Mouse (Mus musculus) retina, embryonic 14.5 days (tissue): ENCODE data around the gene Uba1.
A peak's percentile ranks its signal among the peaks of the same experiment; 100 is the strongest.

Experiments
- DNase-seq: peaks from one replicate; pipeline ENCODE4 v3.0.0-alpha.2; 2015; ENCODE audit warnings: low spot score

The Uba1 gene

DNA sequence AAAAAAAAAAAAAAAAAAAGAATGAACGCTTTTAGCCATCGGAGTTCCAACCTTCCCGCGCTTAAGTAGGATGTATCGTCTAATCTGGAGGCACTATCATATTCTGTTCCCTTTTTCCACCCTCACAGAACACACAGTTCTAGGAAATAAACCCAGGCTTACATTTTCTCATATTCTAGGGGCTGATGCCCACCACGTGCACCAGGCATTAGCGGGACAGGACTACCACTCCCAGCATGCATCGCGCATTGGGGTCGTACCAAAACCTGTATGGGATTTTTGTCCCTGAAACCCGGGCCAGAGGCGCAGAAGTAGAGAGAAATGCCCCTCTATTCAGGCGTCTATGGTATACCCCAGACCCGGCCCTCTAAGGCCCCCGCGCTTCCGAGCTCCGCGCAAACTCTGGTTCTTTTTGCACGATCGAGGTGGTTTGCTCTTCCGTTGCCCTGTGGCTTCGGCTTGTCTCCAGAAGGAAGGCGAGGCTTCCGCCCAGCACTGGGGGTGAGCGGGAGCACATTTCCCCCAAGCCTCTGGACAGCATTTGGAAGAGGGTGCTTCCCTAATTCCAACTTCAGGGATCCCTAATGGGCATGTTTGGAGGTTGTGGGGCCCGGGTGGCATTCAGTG, at the start of gene Uba1:
Uba1 (plus strand) TSS at position 301 of the 627 bp plus-strand sequence.
- peak; percentile 88 for DNase-seq

DNA sequence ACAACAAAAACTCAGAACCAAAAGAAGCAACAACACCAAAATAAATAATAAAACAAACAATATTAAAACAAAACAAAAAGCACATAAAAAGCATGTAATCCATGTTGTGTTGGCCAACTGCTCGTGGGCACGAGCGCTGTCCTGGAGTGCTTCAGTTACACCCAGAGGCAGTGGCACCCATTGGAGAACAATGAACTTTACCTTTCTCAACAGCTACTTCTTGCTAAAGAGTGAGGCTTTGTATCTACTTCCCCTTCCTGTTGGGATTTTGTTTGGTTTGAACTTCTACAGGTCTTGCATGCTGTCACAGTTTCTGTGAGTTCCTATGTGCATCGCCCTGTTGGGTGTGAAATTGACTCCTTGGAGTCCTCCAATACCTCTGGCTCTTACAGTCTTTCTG, 49.6 kb upstream of the Uba1 start:
- DNase-seq: no peak

DNA sequence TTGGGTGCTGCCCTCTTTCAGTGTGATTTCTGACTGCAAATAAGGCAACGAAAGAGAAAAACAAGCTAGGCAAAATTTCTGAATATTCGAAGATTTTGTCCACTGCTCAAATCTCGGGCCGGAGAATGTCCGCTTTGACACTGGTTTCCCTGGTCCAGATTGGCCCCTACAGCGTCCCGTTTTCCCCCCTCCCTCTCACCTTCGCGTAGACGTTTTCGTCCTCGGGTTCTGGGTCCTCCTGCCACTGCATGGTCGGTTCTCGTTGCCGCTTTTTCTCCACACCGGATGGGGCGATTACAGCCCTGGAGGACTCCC, 41.3 kb upstream of the Uba1 start:
- DNase-seq: no peak

DNA sequence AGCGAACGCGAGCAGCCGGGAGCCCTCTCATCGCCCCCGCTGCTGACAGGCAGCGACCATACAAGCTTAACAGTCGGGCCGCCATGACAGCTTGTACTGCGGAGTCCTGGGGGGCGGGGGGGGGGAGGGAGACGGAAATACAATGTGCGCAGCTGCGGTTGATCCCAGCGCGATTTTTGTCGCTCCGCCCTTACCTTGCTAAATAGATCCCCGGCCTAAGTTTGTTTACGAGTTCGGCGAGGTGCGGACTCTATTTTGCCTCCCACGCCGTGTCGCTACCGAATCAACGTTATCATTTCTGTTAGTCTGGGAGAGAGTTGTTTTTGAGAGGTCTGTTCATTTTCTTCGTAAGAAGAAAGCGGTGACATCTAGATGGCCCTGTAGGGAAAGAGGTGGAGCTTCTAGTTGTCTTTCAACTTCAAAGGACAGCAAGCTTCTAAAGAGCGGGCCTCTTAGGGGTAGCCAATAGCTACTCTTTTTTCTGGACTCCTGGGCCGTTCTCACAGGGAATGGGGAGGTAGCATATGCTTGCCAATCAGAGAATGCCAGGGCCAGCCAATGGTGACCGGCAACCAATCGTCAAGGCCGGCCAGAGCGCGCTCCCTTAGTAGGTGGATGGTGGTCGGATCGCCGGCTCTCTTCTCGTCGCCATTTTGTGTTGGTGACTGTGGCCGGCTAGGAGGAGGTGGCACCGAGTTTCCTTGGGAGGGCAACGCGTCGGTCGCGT, 40.8 kb upstream of the Uba1 start, which contains the start of the genes Rbm10 and Ndufb11:
Rbm10 (plus strand) TSS at position 328 of the 727 bp plus-strand sequence.
Ndufb11 (minus strand) TSS at position 444 of the 727 bp plus-strand sequence.
- DNase-seq: peak; percentile 83

DNA sequence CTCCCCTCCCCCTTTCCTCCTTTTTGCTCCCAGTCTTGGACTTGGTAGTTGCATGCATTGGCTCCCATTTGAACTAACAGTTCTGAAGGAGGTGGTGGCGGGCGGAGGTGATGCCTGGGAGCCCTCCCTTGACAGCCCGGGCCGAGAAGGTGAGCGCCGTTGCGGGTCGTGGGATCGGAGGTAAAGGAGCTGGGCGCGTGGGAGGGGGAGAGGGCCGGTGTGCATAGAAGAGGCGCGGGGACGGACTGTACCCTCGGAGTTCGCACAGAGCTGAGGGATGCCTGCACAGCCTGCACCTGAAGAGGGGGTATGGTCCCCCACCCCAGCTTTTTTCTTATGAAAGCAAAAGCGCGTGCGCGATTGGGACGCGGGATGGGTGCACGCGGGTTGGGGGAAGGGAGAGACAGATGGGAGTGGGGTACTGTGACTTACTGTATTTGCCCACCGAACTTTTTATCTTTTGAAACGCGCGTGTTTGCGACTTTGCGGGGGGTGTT, 40.2 kb upstream of the Uba1 start:
- peak; percentile 44 for DNase-seq

DNA sequence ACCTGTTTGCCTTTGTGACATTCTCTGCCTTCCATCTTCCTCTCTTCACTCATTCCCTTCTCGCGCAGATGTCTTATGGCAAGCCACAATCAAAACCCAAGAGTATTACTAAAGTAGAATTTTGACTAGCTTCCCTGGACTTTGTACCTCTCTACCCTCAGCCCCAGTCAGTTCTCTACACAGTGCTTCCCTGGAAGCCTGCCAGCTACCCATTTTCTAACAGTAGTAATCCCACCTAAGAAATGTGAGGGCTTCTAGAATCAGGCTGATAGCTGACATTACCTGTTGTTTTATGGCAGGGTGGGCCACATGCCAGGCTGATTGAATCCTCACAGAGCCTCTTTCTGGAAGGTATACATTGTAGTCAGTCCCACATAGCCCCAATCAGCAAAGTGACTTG, 20.0 kb upstream of the Uba1 start:
- DNase-seq: no peak

DNA sequence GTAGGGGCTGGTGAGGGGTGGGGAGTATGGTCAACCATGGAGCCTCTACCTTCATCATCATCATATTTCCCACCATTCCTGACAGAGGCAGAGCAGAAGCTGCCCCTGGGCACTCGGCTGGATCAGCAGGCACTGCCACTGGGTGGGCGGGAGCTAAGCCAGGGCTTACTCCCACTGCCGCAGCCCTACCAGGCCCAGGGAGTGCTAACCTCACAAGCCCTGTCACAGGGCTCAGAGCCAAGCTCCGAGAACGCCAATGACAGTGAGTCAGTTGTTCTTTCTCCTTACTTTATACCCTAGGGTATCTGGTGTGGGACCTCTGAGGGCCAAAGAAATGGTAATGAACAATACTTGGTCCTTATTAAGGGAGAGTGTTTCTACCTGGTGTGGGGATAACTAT, 13.3 kb upstream of the Uba1 start:
- DNase-seq: no peak

DNA sequence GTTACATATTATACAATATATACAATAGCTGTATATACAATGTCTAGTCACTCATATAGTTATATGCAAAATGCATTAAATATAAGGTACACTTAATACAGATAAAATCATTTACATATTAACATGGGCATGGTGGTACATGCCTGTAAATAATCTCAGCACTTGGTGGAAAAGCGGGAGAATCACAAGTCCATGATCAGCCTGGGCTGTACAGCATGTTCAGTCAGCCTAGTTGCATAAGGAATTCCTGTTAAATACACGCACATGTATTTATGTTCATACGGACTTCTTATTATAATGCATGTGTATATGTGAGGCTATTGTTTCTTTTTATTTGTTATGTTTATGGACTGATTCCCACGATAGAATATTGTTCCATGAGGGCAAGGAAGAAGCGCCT, 533 bp upstream of the Uba1 start:
- no peak for DNase-seq

DNA sequence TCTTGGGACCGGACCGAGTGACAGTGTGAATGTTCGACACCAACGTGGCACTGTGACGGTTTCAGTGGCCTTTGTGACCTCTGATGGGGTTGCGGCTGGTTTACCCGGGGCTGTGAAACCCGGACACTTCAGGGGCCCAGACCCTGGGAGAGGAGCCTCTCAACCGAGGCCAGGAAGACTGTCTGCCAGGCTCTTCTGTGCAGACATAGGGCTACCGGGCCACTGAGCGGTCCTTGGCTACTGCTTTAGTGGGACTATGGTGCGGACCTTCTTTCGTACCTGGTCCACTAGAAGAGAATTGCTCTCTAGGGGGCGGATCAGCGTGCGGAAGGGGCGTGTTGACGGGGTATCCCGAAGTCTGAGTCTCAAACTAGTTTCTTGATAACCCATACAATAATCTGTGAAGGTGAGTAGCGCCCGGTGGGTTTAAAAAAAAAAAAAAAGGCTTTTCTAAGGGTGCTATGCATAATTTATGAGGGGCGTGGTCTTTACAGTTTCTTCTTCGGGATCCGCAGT, 823 bp downstream of the Uba1 start:
- peak; percentile 18 for DNase-seq

DNA sequence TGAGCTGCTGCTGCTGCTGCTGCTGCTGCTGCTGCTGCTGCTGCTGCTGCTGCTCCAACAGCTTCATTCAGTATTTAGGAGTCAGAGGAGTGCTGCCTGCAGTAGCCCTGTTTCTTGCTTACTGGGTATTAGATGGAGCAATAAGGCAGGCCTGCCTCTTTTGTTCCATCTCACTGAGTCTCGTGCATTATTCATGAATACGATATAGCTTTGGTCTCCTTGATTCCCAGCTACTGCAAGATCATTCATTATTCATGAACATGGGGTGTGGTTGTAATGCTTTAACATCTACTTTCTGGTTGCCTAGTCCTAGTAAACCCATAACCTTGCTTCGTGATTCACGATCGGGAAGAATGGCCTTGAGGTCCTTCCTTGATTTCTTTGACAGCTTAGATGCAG, 4.2 kb downstream of the Uba1 start:
- DNase-seq: no peak

DNA sequence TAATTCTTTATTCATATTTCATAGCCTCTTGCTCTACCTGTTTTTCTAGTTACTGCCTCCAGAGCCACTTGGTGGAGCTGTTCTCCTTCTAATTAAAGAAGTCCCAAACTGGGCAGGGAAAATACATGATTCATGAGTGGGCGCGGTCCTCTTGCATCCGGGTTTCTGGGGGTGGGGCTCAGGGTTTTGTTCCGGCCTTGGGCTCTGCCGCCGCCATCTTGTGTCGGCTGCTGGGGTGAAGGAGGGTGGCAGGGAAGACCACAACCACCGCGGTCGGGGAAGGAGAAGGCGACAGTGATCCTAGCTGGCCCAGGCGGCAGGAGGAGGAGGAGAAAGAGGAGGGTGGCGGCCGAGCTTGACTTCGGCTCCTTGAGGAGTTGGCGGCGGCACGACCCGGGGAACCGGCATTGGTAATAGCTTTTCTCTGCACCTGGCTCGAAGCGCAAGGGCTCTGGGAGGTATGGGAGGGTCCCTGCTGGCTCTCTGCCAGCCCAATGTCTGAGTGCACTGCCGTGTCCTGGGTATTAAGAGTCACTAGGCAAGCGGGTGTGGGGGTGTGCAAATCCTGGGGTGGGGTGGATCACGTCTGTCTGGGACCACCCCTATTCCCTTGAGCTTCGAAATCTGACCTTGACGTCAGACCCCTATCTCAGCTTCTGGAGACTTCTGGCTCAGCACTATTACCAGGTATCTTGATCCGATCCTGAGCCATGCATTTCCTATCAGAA, 4.8 kb downstream of the Uba1 start:
- DNase-seq: peak; percentile 89

DNA sequence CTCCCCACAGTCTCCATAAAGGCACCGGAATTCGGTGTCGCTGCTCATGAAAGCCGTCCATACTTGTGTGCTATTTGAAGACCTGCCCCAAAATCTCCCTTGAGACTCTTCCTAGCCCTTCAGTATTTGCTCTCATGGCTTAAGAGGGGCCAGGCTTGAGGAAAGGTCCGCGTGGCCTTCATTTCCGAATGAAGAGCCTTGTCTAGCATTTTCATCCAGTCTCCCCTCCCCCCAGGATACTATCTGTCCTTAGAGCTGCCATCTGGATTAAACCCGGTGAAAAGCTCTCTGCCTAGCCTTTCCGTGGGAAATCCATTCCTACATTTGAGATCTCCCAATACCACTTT, 5.3 kb downstream of the Uba1 start:
- peak; percentile 9 for DNase-seq

DNA sequence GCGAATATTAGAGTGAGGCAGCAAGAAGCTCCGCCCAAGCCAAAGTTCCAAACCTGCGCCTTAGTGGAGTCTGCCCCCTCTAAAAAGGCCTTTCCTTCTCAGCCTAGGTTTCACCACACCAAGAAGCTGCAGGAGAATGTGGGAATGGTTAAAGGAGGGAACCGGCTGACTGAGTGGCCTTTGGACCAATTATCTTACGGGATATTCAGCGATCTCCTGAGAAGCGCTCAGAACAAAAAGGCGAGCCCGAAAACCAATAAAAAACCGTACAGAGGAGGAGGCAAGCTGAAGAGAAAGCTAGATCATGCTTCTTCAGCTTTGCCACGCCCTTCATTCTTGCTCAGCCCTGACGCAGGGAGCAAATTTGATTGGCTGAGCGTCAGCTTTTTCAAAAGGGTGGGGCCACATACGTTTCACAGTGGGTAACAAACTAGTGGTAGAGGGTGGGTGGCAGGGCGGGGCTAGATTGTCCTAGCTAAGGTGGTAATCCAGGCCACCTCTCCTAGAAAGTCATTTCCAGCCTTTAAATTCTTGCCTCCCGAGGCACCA, 29.5 kb downstream of the Uba1 start, which contains the start of gene Cdk16:
Cdk16 (plus strand) TSS at position 436 of the 549 bp plus-strand sequence.
- peak; percentile 85 for DNase-seq

DNA sequence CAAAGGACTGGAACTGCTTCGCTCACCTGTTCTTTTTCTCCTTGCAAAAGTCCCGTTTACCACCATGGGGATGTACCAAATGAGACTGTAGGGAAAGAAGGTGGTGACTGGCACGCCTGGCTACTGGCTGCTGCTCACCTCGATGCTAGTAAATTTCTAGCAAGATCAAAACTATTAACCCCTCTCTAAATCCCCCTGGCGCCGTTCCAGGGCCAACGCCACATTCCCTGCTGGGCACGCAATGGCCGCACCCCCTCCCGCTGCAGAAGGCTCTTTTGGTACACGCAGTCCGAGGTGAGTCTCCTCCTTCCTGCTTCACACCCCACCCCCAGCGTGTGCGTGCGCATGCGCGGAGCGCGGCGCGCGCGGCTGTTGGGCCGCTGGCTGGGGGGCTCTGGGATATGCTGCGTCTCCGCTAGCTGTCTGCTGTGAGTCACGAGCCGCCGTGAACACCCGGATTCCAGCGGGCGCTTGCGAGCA, 30.0 kb downstream of the Uba1 start:
- DNase-seq: peak; percentile 82

DNA sequence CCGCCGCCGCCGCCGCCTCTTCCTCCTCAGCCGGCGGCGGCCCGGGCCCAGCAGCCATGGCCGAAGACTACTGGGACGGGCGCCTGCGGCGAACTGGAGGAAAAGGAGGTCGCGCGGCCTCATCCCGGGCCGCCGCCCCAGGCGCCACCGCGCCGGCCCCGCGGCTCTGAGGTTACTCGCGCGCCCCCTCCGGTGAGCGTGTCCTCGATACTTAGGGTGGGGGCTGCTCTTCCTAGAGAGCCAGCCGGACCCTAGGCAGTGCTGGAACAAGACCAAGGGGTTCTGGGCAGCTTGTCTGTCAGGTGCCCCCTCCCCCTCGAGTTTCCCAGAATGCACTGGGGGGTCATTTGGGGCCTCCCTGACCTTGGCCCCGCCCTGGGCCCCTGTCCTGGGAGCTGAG, 30.5 kb downstream of the Uba1 start:
- peak; percentile 75 for DNase-seq

DNA sequence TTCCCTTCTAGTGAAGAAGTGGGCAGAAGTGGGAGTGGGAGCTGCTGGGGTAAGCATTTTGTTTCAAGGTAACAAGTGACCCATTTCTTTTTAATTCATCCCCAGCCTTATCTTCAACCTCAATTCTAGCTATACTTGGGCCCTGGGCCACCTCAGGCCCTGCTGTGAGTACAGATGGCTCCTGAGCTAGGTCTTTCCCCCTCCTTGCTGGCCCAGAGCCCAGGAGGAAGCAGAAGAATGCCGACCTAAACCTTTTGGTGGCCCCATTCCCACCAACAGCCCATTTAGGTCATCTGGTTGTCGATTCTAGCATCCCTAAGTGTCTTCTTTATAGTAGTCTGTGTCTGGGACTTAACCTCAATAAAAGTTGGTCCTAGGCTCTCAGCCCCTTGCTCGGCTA, 33.4 kb downstream of the Uba1 start:
- no peak for DNase-seq

DNA sequence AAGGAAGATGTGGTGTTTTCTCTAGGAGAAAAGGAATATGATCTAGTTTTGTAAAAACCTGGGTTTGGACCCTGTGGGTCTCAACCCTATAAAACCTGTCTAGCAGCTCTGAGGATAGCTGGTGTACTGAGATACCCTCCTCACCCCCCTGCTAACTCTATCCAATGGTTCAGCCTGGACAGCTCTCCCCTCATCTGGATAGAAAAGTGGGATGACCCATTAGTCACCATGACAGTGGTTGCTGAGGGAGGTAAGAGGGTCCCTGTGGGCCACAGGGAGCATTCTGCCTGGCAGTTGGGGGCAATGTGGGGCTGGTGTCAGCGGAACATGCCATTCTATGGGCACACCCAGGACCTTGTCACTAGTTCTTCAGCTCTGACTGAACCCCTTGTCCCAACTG, 34.5 kb downstream of the Uba1 start:
- no peak for DNase-seq

DNA sequence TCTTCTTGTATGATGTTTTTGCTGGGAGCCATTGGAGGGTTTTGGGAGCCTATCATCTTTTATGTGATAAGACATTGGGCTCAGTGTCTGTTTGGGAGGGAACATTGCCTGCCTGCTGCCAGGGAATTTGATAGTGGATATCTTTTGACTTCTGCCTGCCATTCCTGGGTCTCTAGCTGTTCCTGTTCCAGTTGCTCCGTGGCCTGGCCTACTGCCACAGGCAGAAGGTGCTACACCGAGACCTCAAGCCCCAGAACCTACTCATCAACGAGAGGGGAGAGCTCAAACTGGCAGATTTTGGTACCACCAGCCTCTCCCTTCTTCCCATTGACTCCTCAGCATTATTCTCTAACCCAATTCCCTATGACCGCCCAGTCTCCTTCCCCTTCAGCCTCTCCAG, 37.7 kb downstream of the Uba1 start:
- no peak for DNase-seq

DNA sequence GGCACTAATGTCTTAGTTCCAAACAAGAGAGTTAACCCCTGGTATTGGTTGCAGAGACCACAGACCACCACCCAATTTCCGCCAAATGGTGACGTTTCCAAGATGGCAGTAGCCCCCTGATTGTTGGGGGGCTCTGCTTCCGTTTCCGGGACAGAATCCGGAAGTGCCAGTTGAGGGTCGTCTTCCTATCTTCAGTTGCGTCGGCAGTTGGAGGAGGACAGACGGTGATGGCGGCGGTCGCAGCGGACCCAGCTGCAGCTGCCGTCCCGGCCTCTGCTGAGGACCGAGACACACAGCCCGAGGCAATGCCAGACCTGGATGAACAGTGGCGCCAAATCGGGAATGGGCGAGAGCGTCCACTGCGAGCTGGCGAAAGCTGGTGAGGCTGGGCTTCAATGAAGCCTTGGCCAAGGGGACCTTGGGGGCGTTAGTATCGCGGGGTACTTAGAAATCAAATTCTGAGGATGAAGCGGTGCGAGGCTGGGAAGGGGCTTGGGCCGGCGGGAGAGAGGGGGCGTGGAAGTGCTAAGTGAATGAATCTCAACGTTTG, 45.7 kb downstream of the Uba1 start, which contains the start of gene Usp11:
Usp11 (plus strand) TSS at position 166 of the 550 bp plus-strand sequence.
- DNase-seq: peak; percentile 66

DNA sequence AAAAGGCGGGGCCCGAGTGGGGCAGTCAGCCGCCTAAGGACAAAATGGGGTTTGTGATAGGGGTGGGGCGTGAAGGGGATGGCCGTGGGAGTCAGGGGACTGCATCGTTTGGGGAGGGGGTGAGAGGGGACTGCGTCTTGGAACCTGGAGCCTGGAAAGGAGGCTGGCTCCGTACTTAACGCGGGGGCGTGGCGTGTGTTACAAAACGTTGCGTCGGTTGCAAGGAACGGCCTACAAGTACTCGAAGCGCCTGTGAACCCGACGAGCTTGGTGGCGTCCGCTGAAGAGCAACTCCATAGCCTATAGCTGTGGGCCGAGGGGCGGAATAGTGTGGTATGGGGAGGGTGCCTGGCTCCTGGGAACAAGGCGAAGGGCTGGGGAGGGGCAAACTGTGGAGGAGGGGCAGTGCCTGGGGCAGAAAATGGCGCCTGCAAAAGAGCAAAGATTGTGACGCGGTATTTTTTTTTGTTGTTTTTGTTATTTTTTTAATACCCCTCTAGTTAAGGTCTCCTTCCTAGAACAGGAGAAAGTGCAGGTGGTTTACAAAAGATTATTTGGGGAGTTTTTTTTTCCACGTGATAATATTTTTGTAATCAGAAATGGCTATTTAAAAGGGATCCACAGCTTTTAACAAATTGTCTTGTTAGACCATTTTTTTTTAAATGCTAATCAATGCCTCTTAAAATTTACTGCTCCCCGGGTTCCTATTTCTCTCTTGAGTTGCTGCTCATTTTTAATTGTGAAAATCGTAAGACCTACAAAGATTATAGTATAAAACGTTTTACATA, 46.4 kb downstream of the Uba1 start:
- DNase-seq: peak; percentile 76

DNA sequence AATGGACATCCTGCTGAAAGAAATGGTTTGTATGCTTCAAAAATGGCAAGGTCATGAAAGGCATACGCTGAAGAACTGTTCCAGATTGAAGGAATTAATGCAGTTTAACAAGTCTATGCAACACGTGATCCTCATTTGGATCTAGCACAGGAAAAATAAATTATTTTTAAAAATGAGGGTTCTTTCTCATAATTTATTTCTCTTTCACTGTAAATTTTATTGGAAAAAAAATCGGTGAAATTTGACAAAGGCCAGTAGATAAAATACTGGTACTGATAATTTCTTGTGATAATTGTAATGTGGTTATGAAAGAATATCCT, 46.9 kb downstream of the Uba1 start:
- DNase-seq: no peak
